Mouse (Mus musculus): ENCODE measurements around the gene Palm2. TPM values are rescaled to one million over a fixed set of nuclear protein-coding genes. Genes with fewer than 3 reads are reported as not detected.
A peak's percentile ranks its signal among the peaks of the same experiment; 100 is the strongest.

Palm2 gene
- polyA plus RNA-seq, 1 experiment: 5.2 TPM

DNA sequence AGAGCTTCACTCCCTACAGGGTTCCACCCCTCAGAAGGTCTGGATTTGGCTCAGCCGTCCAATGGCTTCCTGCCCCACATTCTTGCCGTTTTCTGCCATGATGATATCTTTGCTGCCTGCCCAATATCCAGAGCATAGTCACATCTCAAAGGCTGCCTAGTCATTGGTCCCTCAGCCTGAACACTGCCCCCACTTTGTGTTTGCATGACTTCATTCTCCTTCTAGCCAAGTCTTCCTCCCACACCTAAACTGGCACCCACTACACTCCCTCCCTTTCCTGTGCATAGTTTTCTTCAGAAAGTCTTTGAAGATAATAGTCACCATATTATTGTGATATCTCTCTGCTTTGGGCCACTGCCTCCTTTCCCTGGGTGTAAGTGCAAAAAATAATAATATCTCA is 123.1 kb downstream of the Palm2 start:
- Histone ChIP-seq H3K36me3 (ENCODE audit: control insufficient read depth, insufficient read depth) (no peaks in the 10 kb centered on the region), H3K4me3 (no peak overlapping the region), H3K4me2 (ENCODE audit: low read depth) (no peak overlapping the region), H3K27me3 (ENCODE audit: control insufficient read depth, insufficient read depth, insufficient read length) (no peaks in the 10 kb centered on the region), H3K79me2 (ENCODE audit: control insufficient read depth, insufficient read depth) (no peaks in the 10 kb centered on the region), H3ac (ENCODE audit: control insufficient read depth, insufficient read length) (no peak overlapping the region)
- TF ChIP-seq TCF12 (IDR thresholded peaks at IDR 0.05; ENCODE audit: insufficient read depth, poor library complexity, severe bottlenecking) (no peak), MYOG (IDR thresholded peaks at IDR 0.05; ENCODE audit: control insufficient read depth in 1 of 3, insufficient read depth in 1 of 3, insufficient read length in 2 of 3, low read depth in 2 of 3) (no peak), POLR2A (IDR thresholded peaks at IDR 0.05; ENCODE audit: insufficient read length, low read depth) (no peak), REST (IDR thresholded peaks at IDR 0.05; ENCODE audit: insufficient read depth, insufficient read length) (no peak), POLR2AphosphoS2 (IDR thresholded peaks at IDR 0.05; ENCODE audit: insufficient read length, low read depth) (no peak), TCF3 (IDR thresholded peaks at IDR 0.05; ENCODE audit: insufficient read length, low read depth) (no peak)

DNA sequence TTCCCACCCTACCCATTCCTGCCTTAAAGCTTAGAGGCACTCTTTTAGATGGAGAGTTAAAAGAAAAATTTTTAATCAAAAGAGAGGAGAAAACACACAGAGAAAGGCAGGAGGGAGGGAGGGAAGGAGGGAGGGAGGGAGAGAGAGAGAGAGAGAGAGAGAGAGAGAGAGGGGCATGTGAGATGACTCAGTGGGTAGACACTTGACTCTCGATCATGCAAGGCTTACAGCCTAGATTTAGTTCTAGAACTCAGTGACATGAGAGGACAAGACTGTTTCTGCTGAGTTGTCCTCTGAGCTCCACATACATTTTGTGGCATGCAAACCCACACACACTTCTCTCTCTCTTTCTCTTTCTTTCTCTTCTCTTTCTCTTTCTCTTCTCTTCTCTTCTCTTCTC is 125.4 kb downstream of the Palm2 start:
- peak overlapping the region; percentile 1 for H3K4me3 ChIP-seq
- H3K4me2 ChIP-seq (ENCODE audit: low read depth): peak overlapping the region; percentile 80
- H3K36me3 ChIP-seq (ENCODE audit: control insufficient read depth, insufficient read depth): no peaks in the 10 kb centered on the region
- no peaks in the 10 kb centered on the region for H3K27me3 ChIP-seq (ENCODE audit: control insufficient read depth, insufficient read depth, insufficient read length)
- H3K79me2 ChIP-seq (ENCODE audit: control insufficient read depth, insufficient read depth): no peaks in the 10 kb centered on the region
- TF ChIP-seq POLR2A (IDR thresholded peaks at IDR 0.05; ENCODE audit: insufficient read length, low read depth) (peak; percentile 28), USF1 (IDR thresholded peaks at IDR 0.05; ENCODE audit: low read depth) (no peak), SRF (IDR thresholded peaks at IDR 0.05; ENCODE audit: control insufficient read depth, insufficient read length, low read depth) (no peak), REST (IDR thresholded peaks at IDR 0.05; ENCODE audit: insufficient read depth, insufficient read length) (no peak), TCF12 (IDR thresholded peaks at IDR 0.05; ENCODE audit: insufficient read depth, poor library complexity, severe bottlenecking) (no peak), MYOG (IDR thresholded peaks at IDR 0.05; ENCODE audit: control insufficient read depth in 1 of 3, insufficient read depth in 1 of 3, insufficient read length in 2 of 3, low read depth in 2 of 3) (no peak), E2F4 (IDR thresholded peaks at IDR 0.05; ENCODE audit: insufficient read depth) (no peak), MAX (IDR thresholded peaks at IDR 0.05; ENCODE audit: low read depth) (no peak)
- no peak overlapping the region for H3ac ChIP-seq (ENCODE audit: control insufficient read depth, insufficient read length)

DNA sequence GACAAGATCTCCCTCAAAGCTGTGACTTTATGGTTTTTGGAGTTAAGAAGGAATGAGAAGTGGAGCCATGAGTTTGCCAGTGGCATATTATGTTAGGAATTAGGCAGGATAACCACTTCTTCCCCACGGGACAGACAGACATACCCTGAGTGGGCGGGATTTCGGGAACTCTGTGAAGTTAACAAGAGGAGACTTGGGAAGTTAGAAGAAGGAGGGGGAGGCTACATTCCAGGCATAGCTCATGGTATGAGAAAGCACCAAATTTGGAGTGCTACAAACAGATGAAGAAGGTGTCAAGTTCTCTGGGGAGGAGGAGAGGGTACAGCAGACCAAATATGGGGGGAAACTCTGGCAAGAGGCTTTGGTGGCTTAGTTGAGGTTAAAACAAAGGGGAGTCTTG is 126.0 kb downstream of the Palm2 start:
- H3K4me2 ChIP-seq (ENCODE audit: low read depth): peak overlapping the region; percentile 80
- H3K4me3 ChIP-seq: peak overlapping the region; percentile 1

DNA sequence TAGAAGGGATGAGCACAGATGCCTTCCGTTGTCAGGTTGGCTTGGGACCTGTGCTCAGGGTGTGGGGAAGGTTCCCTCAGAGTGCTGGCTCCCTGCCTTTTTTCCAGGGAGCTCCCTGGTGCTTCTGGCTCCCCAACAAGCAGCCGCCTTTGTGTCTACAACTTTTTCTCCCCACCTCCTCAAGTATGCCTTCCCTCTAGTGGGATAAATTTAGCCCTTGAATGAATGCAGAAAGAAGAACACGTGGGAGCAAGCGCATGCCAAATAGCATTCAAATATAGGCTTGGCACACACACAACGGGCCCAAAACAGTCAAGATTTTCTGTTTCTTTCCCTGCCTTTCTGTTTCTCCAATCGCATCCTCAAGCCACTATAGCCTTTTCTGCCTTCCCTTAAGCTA is 127.0 kb downstream of the Palm2 start:
- H3K27me3 ChIP-seq (ENCODE audit: control insufficient read depth, insufficient read depth, insufficient read length): no peaks in the 10 kb centered on the region
- TF ChIP-seq USF1 (IDR thresholded peaks at IDR 0.05; ENCODE audit: low read depth) (peak; percentile 55), SRF (IDR thresholded peaks at IDR 0.05; ENCODE audit: control insufficient read depth, insufficient read length, low read depth) (no peak)
- no peaks in the 10 kb centered on the region for H3K36me3 ChIP-seq (ENCODE audit: control insufficient read depth, insufficient read depth)
- H3ac ChIP-seq (ENCODE audit: control insufficient read depth, insufficient read length): no peak overlapping the region
- H3K4me2 ChIP-seq (ENCODE audit: low read depth): peak overlapping the region; percentile 80
- H3K79me2 ChIP-seq (ENCODE audit: control insufficient read depth, insufficient read depth): no peaks in the 10 kb centered on the region
- peak overlapping the region; percentile 1 for H3K4me3 ChIP-seq

More for the DNA sequence above, 126.0 kb downstream of the Palm2 start:
- no peaks in the 10 kb centered on the region for H3K79me2 ChIP-seq (ENCODE audit: control insufficient read depth, insufficient read depth)
- no peaks in the 10 kb centered on the region for H3K27me3 ChIP-seq (ENCODE audit: control insufficient read depth, insufficient read depth, insufficient read length)
- H3ac ChIP-seq (ENCODE audit: control insufficient read depth, insufficient read length): no peak overlapping the region
- no peaks in the 10 kb centered on the region for H3K36me3 ChIP-seq (ENCODE audit: control insufficient read depth, insufficient read depth)
- no peak for TF ChIP-seq MAX (IDR thresholded peaks at IDR 0.05; ENCODE audit: low read depth)
- no peak for TF ChIP-seq POLR2AphosphoS2 (IDR thresholded peaks at IDR 0.05; ENCODE audit: insufficient read length, low read depth)
- TF ChIP-seq CEBPB (IDR thresholded peaks at IDR 0.05; ENCODE audit: insufficient read depth, poor library complexity, severe bottlenecking): no peak
- no peak for TF ChIP-seq MYOG (IDR thresholded peaks at IDR 0.05; ENCODE audit: control insufficient read depth in 1 of 3, insufficient read depth in 1 of 3, insufficient read length in 2 of 3, low read depth in 2 of 3)
- TF ChIP-seq USF1 (IDR thresholded peaks at IDR 0.05; ENCODE audit: low read depth): no peak
- no peak for TF ChIP-seq E2F4 (IDR thresholded peaks at IDR 0.05; ENCODE audit: insufficient read depth)
- peak; percentile 98 for TF ChIP-seq SRF (IDR thresholded peaks at IDR 0.05; ENCODE audit: control insufficient read depth, insufficient read length, low read depth)
- TF ChIP-seq MYOD1 (IDR thresholded peaks at IDR 0.05; ENCODE audit: control insufficient read depth in 1 of 3, insufficient read length in 2 of 3, low read depth in 2 of 3): peak in 2 of 3 experiments; percentile 74 to 81
- TF ChIP-seq TCF12 (IDR thresholded peaks at IDR 0.05; ENCODE audit: insufficient read depth, poor library complexity, severe bottlenecking): no peak
- no peak for TF ChIP-seq POLR2A (IDR thresholded peaks at IDR 0.05; ENCODE audit: insufficient read length, low read depth)
- no peak for TF ChIP-seq TCF3 (IDR thresholded peaks at IDR 0.05; ENCODE audit: insufficient read length, low read depth)
- no peak for TF ChIP-seq REST (IDR thresholded peaks at IDR 0.05; ENCODE audit: insufficient read depth, insufficient read length)

DNA sequence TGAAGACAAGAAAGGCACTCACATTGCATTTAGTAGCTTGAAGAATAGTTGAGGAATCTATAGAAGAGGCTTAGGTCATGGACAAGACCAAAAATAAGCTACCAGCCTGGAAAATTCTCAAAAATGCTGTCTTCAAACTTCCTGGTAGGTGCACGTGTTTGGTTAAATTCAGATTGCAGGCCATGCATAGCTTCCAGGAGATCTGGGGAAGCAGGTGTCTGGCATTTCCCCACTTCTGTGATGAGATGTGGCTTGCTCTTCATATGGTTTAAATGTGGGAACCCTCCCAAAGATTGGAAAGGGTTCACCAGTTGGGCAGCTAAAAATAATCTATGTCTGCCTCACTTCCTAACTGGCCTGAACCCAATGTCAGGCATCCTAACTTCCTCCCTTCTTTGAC is 131.2 kb downstream of the Palm2 start:
- peak overlapping the region; percentile 7 for H3K4me2 ChIP-seq (ENCODE audit: low read depth)
- peaks cover 26% of the 10 kb centered on the region for H3K79me2 ChIP-seq (ENCODE audit: control insufficient read depth, insufficient read depth)
- H3K27me3 ChIP-seq (ENCODE audit: control insufficient read depth, insufficient read depth, insufficient read length): no peaks in the 10 kb centered on the region
- H3K36me3 ChIP-seq (ENCODE audit: control insufficient read depth, insufficient read depth): no peaks in the 10 kb centered on the region
- no peak overlapping the region for H3K4me3 ChIP-seq
- TF ChIP-seq MYOD1 (IDR thresholded peaks at IDR 0.05; ENCODE audit: control insufficient read depth in 1 of 3, insufficient read length in 2 of 3, low read depth in 2 of 3) (peak in 2 of 3 experiments; percentile 65 to 74), POLR2AphosphoS2 (IDR thresholded peaks at IDR 0.05; ENCODE audit: insufficient read length, low read depth) (no peak), SRF (IDR thresholded peaks at IDR 0.05; ENCODE audit: control insufficient read depth, insufficient read length, low read depth) (no peak)
- H3ac ChIP-seq (ENCODE audit: control insufficient read depth, insufficient read length): no peak overlapping the region

All from myocyte (in vitro differentiated cells).